Mouse (Mus musculus): ENCODE measurements at regions not wholly inside any gene's neighbourhood (a gene's known extent, or its start where the extent isn't known, plus 50 kb on each side); places are given as distances from the start of the nearest gene placed in this dataset.

DNA sequence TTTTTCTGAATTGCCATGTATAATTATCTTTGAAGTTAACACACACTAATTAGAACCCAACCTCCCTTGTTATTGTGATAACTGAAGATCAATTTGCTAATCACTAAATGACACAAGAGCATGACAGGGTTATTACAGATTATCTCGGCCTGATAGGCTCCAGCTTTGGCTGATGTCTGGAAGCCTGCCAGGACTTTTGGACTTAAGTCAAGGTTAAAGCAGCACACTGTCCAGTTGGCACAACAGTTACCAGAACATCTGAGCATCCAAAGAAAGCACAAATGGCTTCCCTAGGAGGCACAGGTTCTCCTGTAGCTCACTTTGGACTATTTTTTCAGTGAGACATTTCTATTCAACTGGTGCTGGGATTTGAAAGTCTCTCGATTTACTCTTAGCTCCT, 475.0 kb upstream of the A730009L09Rik start:
- DNase-seq (ENCODE audit: low spot score in 2 of 2): no peak

- DNase-seq (ENCODE audit: low spot score in 2 of 2): peak; percentile 18 to 32
Observed at GRCm38 (mm10) chr16:84042010-84042449, 472.9 kb upstream of the A730009L09Rik start.

DNA sequence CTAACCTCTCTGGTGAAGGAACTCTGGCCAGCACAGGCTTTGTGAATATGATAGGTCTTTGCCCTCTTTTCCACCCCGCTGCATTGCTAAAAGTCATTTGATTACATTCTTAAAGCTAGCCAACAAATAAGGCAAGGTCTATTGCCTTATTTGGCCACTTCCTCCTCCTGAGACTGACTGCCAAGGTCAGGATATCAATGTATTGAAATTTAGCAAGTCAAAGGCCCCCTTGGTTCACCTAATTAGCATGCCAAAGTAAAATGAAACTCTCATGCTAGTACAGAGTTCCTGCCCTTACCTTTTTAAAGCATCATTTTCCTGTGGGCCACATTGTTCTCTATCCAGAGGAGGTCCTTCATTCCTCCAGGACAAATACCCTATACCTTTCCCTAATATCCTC, 469.6 kb upstream of the A730009L09Rik start:
- no peak for DNase-seq (ENCODE audit: low spot score in 2 of 2)
